Mouse (Mus musculus) stomach, postnatal 0 days (tissue): ENCODE measurements around the gene Thap8. TPM values are rescaled to one million over a fixed set of nuclear protein-coding genes. Genes with fewer than 3 reads are reported as not detected.

ENCODE experiments used
- ATAC-seq: fragments of 200-750 bp; cut with Nextera tagmentation; 2 replicates; pipeline ENCODE4 v1.8.0; 2017; ENCODE audit not compliant: low FRiP score, low TSS enrichment
- DNase-seq: peaks from one replicate; pipeline ENCODE4 v3.0.0-alpha.2; 2016; ENCODE audit warnings: low spot score
- H3K27ac ChIP-seq: fragments of 300-500 bp; sonication (generic); replicated peaks from 2 replicates; pipeline ENCODE4 v1.5.1; 2014; ENCODE audit warnings: mild to moderate bottlenecking, control low read depth
- H3K27me3 ChIP-seq: fragments of 300-500 bp; sonication (generic); 2 replicates; pipeline ENCODE4 v1.6.1; 2014; ENCODE audit warnings: low read length; ENCODE audit not compliant: control insufficient read depth, insufficient read depth
- H3K36me3 ChIP-seq: fragments of 300-500 bp; sonication (generic); 2 replicates; pipeline ENCODE4 v1.6.1; 2014; ENCODE audit warnings: low read length, mixed read lengths; ENCODE audit not compliant: control insufficient read depth, insufficient read depth
- H3K4me1 ChIP-seq: fragments of 300-500 bp; sonication (generic); replicated peaks from 2 replicates; pipeline ENCODE4 v1.6.1; 2014; ENCODE audit warnings: antibody characterized with exemption; ENCODE audit not compliant: control insufficient read depth, insufficient read depth
- H3K4me2 ChIP-seq: fragments of 300-500 bp; sonication (generic); replicated peaks from 2 replicates; pipeline ENCODE4 v1.6.1; 2014; ENCODE audit warnings: low read depth, mild to moderate bottlenecking, control low read depth, moderate library complexity
- H3K4me3 ChIP-seq: fragments of 300-500 bp; sonication (generic); 2 replicates; pipeline ENCODE4 v1.5.1; 2014; ENCODE audit warnings: low read depth, low read length, control low read depth
- H3K9ac ChIP-seq: fragments of 300-500 bp; sonication (generic); 2 replicates; pipeline ENCODE4 v1.6.1; 2014; ENCODE audit warnings: mild to moderate bottlenecking, low read length, control low read depth, mixed read lengths
- H3K9me3 ChIP-seq: fragments of 300-500 bp; sonication (generic); 2 replicates; pipeline ENCODE4 v1.6.1; 2016; ENCODE audit warnings: low read length; ENCODE audit not compliant: control insufficient read depth
- CTCF ChIP-seq: IDR thresholded peaks from 2 replicates; pipeline ENCODE4 v1.5.1; 2016; ENCODE audit warnings: antibody characterized with exemption, low read depth, mild to moderate bottlenecking, moderate library complexity
- EP300 ChIP-seq: optimal IDR thresholded peaks from 2 replicates; pipeline ENCODE3; 2016; ENCODE audit warnings: antibody characterized with exemption
- WGBS: fragments of 180-500 bp; shearing (Covaris S2); extraction: QIAGEN DNeasy Blood & Tissue Kit; methylation state at CpG from one replicate; pipeline ENCODE4 v1.1.7; 2014; 5-methylcytosine and 5-hydroxymethylcytosine counted together
- polyA plus RNA-seq: library from polyadenylated mRNA; unstranded; fragments of >200 nt; fragmentation: Nextera tagmentation; extraction: Ambion mirVana; gene quantifications from 2 replicates; pipeline ENCODE4 v1.2.1, GENCODE M21; 2015

The Thap8 gene
- polyA plus RNA-seq, 1 experiment from 2014 or later, result 0.38 TPM

DNA sequence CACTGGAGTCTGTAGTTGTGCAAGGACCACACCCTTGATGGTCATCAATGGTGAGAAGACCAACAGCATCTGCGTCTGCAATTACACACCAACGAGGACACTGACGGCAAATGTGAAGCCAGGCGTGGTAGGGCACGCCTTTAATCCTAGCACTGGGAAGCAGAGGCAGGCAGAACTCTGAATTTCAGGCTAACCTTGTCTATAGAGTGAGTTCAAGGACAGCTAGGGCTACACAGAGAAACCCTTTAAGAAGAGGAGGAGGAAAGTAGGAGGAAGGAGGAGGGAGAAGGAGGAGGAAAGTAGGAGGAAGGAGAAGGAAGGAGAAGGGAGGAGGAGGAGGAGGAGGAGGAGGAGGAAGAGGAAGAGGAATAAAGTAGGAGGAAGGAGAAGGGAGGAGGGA, 14.4 kb upstream of the Thap8 start:
- 97% methylated on average over 5 of the region's 5 CpGs for WGBS
- no peak for TF ChIP-seq EP300
- TF ChIP-seq CTCF, result no peak
- no peak overlapping the region for H3K9ac ChIP-seq
- H3K27me3 ChIP-seq, result no peaks in the 10 kb centered on the region
- H3K4me1 ChIP-seq, result no peaks in the 10 kb centered on the region
- H3K9me3 ChIP-seq, result no peaks in the 10 kb centered on the region
- H3K4me2 ChIP-seq, result no peak overlapping the region
- ATAC-seq (no peak), DNase-seq (no peak)
- H3K4me3 ChIP-seq, result no peak overlapping the region
- no peaks in the 10 kb centered on the region for H3K36me3 ChIP-seq
- no peak overlapping the region for H3K27ac ChIP-seq

DNA sequence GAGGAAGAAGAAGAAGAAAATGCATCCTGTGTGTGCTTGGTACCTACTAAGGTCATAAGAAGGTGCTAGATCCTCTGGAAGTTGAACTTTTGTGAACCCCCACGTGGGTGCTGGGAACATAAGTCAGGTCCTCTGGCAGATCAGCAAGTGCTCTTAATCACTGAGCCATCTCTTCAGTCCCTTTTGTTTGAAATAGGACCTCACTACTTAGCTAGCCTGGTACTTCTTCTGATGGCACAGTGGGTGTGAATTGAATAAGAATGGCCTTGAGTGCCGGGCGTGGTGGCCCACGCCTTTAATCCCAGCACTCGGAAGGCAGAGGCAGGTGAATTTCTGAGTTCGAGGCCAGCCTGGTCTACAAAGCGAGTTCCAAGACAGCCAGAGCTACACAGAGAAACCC, 14.0 kb upstream of the Thap8 start:
- no peak for TF ChIP-seq CTCF
- no peak for TF ChIP-seq EP300
- Histone ChIP-seq H3K9ac (no peak overlapping the region), H3K4me3 (no peak overlapping the region), H3K27me3 (no peaks in the 10 kb centered on the region), H3K4me1 (no peaks in the 10 kb centered on the region), H3K27ac (no peak overlapping the region), H3K4me2 (no peak overlapping the region), H3K36me3 (no peaks in the 10 kb centered on the region), H3K9me3 (no peaks in the 10 kb centered on the region)
- ATAC-seq, result no peak
- WGBS, result 88% methylated on average over 7 of the region's 7 CpGs
- no peak for DNase-seq

GRCm38 (mm10) chr7:30266780-30267179, 13.1 kb upstream of the Thap8 start:
- 79% methylated on average over 3 of the region's 3 CpGs for WGBS

DNA sequence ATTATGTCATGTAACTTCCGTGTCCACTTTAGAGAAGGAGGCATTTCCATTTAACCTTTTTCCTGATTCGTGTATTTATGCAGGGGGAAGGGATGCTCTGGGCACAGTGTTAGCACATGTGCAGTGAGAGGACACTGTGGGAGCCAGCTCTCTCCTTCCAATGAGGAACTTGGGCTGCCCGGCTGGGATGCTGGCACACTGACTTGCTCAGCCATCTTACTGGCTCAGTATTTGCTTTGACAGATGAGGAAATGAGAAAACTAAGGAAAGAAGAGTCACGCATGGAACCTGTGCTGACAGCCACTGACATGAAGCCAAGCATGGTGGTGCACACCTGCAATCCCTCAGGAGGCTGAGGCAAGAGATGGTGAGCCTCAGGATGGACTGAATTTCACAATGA, 10.3 kb upstream of the Thap8 start:
- 79% methylated on average over 4 of the region's 4 CpGs for WGBS
- no peak for ATAC-seq
- TF ChIP-seq CTCF (no peak), EP300 (no peak)

More at GRCm38 (mm10) chr7:30266780-30267179, 13.1 kb upstream of the Thap8 start:
- no peak for DNase-seq
- no peaks in the 10 kb centered on the region for H3K9me3 ChIP-seq
- no peak overlapping the region for H3K4me2 ChIP-seq
- no peaks in the 10 kb centered on the region for H3K27me3 ChIP-seq
- H3K27ac ChIP-seq, result no peak overlapping the region
- TF ChIP-seq EP300, result no peak
- TF ChIP-seq CTCF, result no peak
- H3K9ac ChIP-seq, result no peak overlapping the region
- no peak overlapping the region for H3K4me3 ChIP-seq
- H3K36me3 ChIP-seq, result no peaks in the 10 kb centered on the region
- no peak for ATAC-seq
- no peaks in the 10 kb centered on the region for H3K4me1 ChIP-seq

DNA sequence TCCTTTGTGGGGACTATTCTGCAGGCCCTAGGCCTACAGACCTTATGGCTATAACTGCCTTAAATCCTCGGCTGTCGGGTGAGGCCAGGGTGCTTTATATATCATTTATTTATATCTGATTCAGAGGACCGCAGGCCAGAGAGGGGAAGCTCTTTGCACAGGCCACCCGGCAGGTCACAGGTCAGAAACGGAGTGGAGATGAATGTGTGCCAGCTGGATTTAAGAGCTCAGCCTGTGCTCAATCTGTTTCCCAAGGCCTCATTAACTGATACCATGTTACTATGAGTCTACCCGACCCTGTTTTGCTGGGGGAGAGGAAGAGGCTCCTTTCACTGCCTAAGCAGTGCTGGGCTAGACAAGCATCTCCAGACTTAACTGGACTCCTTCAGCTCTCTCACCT, 5.5 kb upstream of the Thap8 start:
- no peaks in the 10 kb centered on the region for H3K36me3 ChIP-seq
- no peak overlapping the region for H3K9ac ChIP-seq
- no peaks in the 10 kb centered on the region for H3K9me3 ChIP-seq
- ATAC-seq (no peak), DNase-seq (no peak)
- H3K27me3 ChIP-seq, result no peaks in the 10 kb centered on the region
- H3K4me3 ChIP-seq, result no peak overlapping the region
- H3K27ac ChIP-seq, result no peak overlapping the region
- WGBS, result 41% methylated on average over 6 of the region's 6 CpGs
- H3K4me1 ChIP-seq, result no peaks in the 10 kb centered on the region
- no peak for TF ChIP-seq CTCF
- TF ChIP-seq EP300, result no peak
- H3K4me2 ChIP-seq, result no peak overlapping the region

More for the DNA sequence above, 10.3 kb upstream of the Thap8 start:
- H3K4me3 ChIP-seq, result no peak overlapping the region
- DNase-seq, result no peak
- no peak overlapping the region for H3K27ac ChIP-seq
- H3K36me3 ChIP-seq, result no peaks in the 10 kb centered on the region
- H3K9ac ChIP-seq, result no peak overlapping the region
- H3K27me3 ChIP-seq, result no peaks in the 10 kb centered on the region
- no peaks in the 10 kb centered on the region for H3K9me3 ChIP-seq
- no peak overlapping the region for H3K4me2 ChIP-seq
- H3K4me1 ChIP-seq, result no peaks in the 10 kb centered on the region

DNA sequence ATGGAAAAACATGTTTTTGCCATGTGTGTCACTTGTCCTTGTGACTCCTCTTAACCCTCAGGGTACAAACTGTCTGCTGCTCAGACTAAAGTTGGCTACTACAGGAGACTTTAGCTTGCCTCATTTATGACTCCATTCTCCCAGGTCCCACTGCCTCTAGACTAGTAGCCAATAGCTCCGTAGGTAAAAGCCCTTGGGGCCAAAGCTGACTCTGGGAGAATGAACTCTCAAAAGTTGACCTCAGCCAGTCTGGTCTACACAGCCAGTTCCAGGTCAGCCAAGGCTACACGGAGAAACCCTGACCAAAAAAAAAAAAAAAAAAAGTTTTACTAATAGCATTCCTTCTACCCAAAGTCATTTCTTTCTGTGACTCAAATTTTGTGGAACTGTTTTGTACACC, 983 bp upstream of the Thap8 start:
- no peak overlapping the region for H3K4me3 ChIP-seq
- no peak overlapping the region for H3K4me2 ChIP-seq
- DNase-seq (no peak), ATAC-seq (no peak)
- TF ChIP-seq EP300 (no peak), CTCF (no peak)
- WGBS, result 32% methylated on average over 2 of the region's 2 CpGs
- H3K9me3 ChIP-seq, result no peaks in the 10 kb centered on the region
- H3K36me3 ChIP-seq, result no peaks in the 10 kb centered on the region
- no peak overlapping the region for H3K27ac ChIP-seq
- H3K27me3 ChIP-seq, result no peaks in the 10 kb centered on the region
- H3K4me1 ChIP-seq, result no peaks in the 10 kb centered on the region
- no peak overlapping the region for H3K9ac ChIP-seq
